Mouse (Mus musculus): ENCODE measurements around the gene 9530068E07Rik. TPM values are rescaled to one million over a fixed set of nuclear protein-coding genes. Genes with fewer than 3 reads are reported as not detected.

Gene 9530068E07Rik
- polyA plus RNA-seq, 2 experiments: 174 to 202 TPM

DNA sequence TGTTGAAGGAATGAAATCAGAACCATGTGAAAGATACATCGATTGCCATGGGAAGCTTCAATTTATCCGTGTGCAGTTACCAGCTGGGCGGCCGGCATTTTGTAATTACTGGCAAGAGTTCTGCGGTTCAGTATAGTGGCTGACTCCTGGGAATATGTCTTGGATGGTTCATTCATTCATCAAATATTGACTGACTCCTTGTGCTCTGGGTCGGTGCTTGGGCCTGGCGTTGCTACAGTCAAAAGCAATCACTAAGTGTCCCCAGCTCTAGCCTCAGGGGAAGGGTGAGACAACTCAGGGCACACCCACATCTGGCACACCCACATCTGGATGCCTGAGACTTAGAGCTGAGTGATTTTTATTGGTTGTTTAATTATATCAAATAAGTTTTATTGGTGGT, 22.4 kb upstream of the 9530068E07Rik start:
- TF ChIP-seq POLR2A (IDR thresholded peaks at IDR 0.05; ENCODE audit: borderline replicate concordance, extremely low read depth, insufficient read depth, insufficient read length): no peak
- Histone ChIP-seq H3K36me3 (ENCODE audit: control insufficient read depth, insufficient read depth, low read length) (peaks cover 43% of the 10 kb centered on the region), H3K4me3 (replicated peaks; ENCODE audit: low read length) (no peak overlapping the region), H3K9me3 (ENCODE audit: control insufficient read depth, low read length) (no peaks in the 10 kb centered on the region), H3K4me1 (ENCODE audit: control insufficient read depth, insufficient read depth, low read length) (peaks cover 11% of the 10 kb centered on the region), H3K27me3 (ENCODE audit: control insufficient read depth, insufficient read depth, low read length) (no peaks in the 10 kb centered on the region), H3K4me2 (replicated peaks; ENCODE audit: low read depth, low read length, severe bottlenecking) (no peak overlapping the region), H3K9ac (ENCODE audit: low read depth, low read length, severe bottlenecking) (no peak overlapping the region), H3K27ac (replicated peaks; ENCODE audit: low read depth, low read length) (0 out of 2 replicates have a peak overlapping the region, but pooled peaks have one; percentile 38)
- WGBS: 65% methylated on average over 7 of the region's 7 CpGs
- no peak for DNase-seq (ENCODE audit: low spot score)
- no peak for ATAC-seq (ENCODE audit: low FRiP score, low read depth)

DNA sequence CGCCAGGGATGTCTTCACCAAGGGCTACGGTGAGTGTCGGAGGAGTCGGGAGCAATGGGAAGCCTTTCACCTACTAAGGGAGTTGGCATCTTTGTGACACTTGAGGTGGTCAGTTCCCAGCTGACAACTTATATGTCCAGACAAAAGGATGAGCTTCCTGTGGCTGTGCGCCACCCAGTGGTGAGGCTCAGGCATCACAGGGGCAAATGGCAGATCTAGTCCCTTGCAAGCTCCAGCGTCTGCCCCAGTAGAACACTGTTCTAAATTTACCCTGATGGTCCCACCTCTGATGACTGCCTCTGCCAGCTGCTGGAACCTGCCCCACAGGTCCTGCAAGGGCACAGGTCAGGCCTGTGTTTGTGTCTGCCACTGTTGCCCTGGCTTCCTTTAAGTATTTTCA, 21.9 kb upstream of the 9530068E07Rik start:
- no peaks in the 10 kb centered on the region for H3K9me3 ChIP-seq (ENCODE audit: control insufficient read depth, low read length)
- 60% methylated on average over 6 of the region's 6 CpGs for WGBS
- H3K27ac ChIP-seq (replicated peaks; ENCODE audit: low read depth, low read length): no peak overlapping the region
- H3K9ac ChIP-seq (ENCODE audit: low read depth, low read length, severe bottlenecking): no peak overlapping the region
- H3K27me3 ChIP-seq (ENCODE audit: control insufficient read depth, insufficient read depth, low read length): no peaks in the 10 kb centered on the region
- no peak overlapping the region for H3K4me3 ChIP-seq (replicated peaks; ENCODE audit: low read length)
- H3K4me1 ChIP-seq (ENCODE audit: control insufficient read depth, insufficient read depth, low read length): peaks cover 11% of the 10 kb centered on the region
- no peak for TF ChIP-seq POLR2A (IDR thresholded peaks at IDR 0.05; ENCODE audit: borderline replicate concordance, extremely low read depth, insufficient read depth, insufficient read length)
- peaks cover 48% of the 10 kb centered on the region for H3K36me3 ChIP-seq (ENCODE audit: control insufficient read depth, insufficient read depth, low read length)
- no peak overlapping the region for H3K4me2 ChIP-seq (replicated peaks; ENCODE audit: low read depth, low read length, severe bottlenecking)
- ATAC-seq (ENCODE audit: low FRiP score, low read depth) (no peak), DNase-seq (ENCODE audit: low spot score) (no peak)

DNA sequence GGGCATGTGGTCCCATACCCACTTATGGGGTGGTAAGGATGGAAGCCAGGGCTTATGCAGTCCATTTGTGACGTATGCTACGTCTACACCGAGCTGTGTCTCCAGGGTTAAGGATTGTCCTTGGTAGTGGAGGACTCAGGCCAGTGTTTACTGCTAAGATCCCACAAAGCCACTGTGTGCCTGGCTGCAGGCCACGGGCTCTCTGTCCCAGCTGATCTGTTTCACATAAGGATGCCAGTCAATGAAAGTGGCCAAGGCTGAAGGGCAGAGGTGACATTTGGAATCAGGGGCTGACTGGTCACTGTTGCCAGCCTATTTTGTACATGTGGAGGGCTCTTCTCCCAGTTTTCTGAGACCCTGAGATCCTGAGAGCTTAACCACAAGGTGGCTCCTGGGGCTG, 18.6 kb upstream of the 9530068E07Rik start:
- H3K27me3 ChIP-seq (ENCODE audit: control insufficient read depth, insufficient read depth, low read length): no peaks in the 10 kb centered on the region
- ATAC-seq (ENCODE audit: low FRiP score, low read depth): no peak
- no peak overlapping the region for H3K4me3 ChIP-seq (replicated peaks; ENCODE audit: low read length)
- no peak for TF ChIP-seq POLR2A (IDR thresholded peaks at IDR 0.05; ENCODE audit: borderline replicate concordance, extremely low read depth, insufficient read depth, insufficient read length)
- H3K4me2 ChIP-seq (replicated peaks; ENCODE audit: low read depth, low read length, severe bottlenecking): no peak overlapping the region
- H3K9me3 ChIP-seq (ENCODE audit: control insufficient read depth, low read length): no peaks in the 10 kb centered on the region
- DNase-seq (ENCODE audit: low spot score): no peak
- H3K36me3 ChIP-seq (ENCODE audit: control insufficient read depth, insufficient read depth, low read length): peaks cover 79% of the 10 kb centered on the region
- 92% methylated on average over 4 of the region's 4 CpGs for WGBS
- H3K9ac ChIP-seq (ENCODE audit: low read depth, low read length, severe bottlenecking): no peak overlapping the region
- no peak overlapping the region for H3K27ac ChIP-seq (replicated peaks; ENCODE audit: low read depth, low read length)
- H3K4me1 ChIP-seq (ENCODE audit: control insufficient read depth, insufficient read depth, low read length): no peaks in the 10 kb centered on the region

DNA sequence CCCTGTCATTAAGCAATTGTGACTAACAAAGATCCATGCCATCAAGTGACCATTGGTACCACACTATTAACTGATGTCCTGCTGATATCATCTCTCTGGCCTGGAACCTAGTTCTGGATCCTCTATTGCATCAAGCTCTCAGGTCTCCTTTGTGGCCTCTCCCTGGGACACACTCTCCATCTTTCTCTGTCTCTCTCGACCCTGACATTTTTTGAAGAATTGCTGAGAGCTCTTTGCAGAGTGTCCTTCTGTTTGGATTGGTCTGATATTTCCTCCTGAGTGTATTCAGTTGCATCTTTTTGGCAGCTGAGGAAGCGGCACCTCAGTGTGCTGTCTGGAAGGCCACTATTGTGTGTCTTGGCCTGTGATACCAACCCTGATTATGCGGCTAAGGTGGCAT, 17.0 kb upstream of the 9530068E07Rik start:
- whole genome bisulfite sequencing: 92% methylated on average over 3 of the region's 3 CpGs
- no peak for TF ChIP-seq POLR2A (IDR thresholded peaks at IDR 0.05; ENCODE audit: borderline replicate concordance, extremely low read depth, insufficient read depth, insufficient read length)
- H3K27me3 ChIP-seq (ENCODE audit: control insufficient read depth, insufficient read depth, low read length): no peaks in the 10 kb centered on the region

DNA sequence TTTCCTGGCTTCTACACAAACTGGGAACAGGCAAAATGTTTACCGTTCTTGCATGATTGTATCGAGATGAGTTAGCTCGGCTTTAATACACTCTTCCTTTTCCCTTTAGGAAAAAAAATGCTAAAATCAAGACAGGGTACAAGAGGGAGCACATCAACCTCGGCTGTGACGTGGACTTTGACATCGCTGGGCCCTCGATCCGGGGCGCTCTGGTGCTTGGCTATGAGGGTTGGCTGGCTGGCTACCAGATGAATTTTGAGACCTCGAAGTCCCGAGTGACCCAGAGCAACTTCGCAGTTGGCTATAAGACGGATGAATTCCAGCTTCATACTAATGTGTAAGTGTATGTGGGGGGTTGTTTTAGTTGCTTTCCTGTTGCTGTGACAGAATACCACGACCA, 12.5 kb upstream of the 9530068E07Rik start:
- ATAC-seq (ENCODE audit: low FRiP score, low read depth): no peak
- no peak overlapping the region for H3K4me2 ChIP-seq (replicated peaks; ENCODE audit: low read depth, low read length, severe bottlenecking)
- no peaks in the 10 kb centered on the region for H3K27me3 ChIP-seq (ENCODE audit: control insufficient read depth, insufficient read depth, low read length)
- no peaks in the 10 kb centered on the region for H3K4me1 ChIP-seq (ENCODE audit: control insufficient read depth, insufficient read depth, low read length)
- no peak overlapping the region for H3K9ac ChIP-seq (ENCODE audit: low read depth, low read length, severe bottlenecking)
- H3K4me3 ChIP-seq (replicated peaks; ENCODE audit: low read length): no peak overlapping the region
- H3K9me3 ChIP-seq (ENCODE audit: control insufficient read depth, low read length): no peaks in the 10 kb centered on the region
- H3K36me3 ChIP-seq (ENCODE audit: control insufficient read depth, insufficient read depth, low read length): peaks cover 99% of the 10 kb centered on the region
- DNase-seq (ENCODE audit: low spot score): no peak
- WGBS: 96% methylated on average over 14 of the region's 14 CpGs
- no peak for TF ChIP-seq POLR2A (IDR thresholded peaks at IDR 0.05; ENCODE audit: borderline replicate concordance, extremely low read depth, insufficient read depth, insufficient read length)
- H3K27ac ChIP-seq (replicated peaks; ENCODE audit: low read depth, low read length): no peak overlapping the region

More for the DNA sequence above, 17.0 kb upstream of the 9530068E07Rik start:
- no peaks in the 10 kb centered on the region for H3K9me3 ChIP-seq (ENCODE audit: control insufficient read depth, low read length)
- no peak overlapping the region for H3K27ac ChIP-seq (replicated peaks; ENCODE audit: low read depth, low read length)
- no peak overlapping the region for H3K4me2 ChIP-seq (replicated peaks; ENCODE audit: low read depth, low read length, severe bottlenecking)
- no peak for DNase-seq (ENCODE audit: low spot score)
- no peak overlapping the region for H3K9ac ChIP-seq (ENCODE audit: low read depth, low read length, severe bottlenecking)
- no peak overlapping the region for H3K4me3 ChIP-seq (replicated peaks; ENCODE audit: low read length)
- no peaks in the 10 kb centered on the region for H3K4me1 ChIP-seq (ENCODE audit: control insufficient read depth, insufficient read depth, low read length)
- no peak for ATAC-seq (ENCODE audit: low FRiP score, low read depth)
- H3K36me3 ChIP-seq (ENCODE audit: control insufficient read depth, insufficient read depth, low read length): peaks cover 94% of the 10 kb centered on the region

DNA sequence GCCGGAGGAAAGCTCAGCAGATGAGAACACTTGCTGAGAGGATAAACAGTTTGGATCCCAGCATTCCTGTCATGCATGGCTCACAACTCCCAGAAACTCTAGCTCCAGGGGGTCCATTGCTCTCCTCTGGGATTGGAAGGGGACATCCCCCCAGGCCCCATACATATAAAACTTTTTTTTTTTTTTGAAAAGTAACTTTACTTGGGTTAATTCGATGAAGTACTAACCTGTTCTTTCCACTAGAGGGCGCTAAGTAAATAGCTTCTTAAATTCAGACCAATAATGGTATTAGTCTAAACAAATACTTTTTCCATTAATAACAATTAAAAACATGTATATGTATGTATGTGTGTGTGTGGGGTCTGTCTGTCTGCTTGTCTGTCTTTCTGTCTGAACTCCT, 11.6 kb upstream of the 9530068E07Rik start:
- Histone ChIP-seq H3K4me1 (ENCODE audit: control insufficient read depth, insufficient read depth, low read length) (no peaks in the 10 kb centered on the region), H3K4me2 (replicated peaks; ENCODE audit: low read depth, low read length, severe bottlenecking) (no peak overlapping the region), H3K27ac (replicated peaks; ENCODE audit: low read depth, low read length) (no peak overlapping the region), H3K9ac (ENCODE audit: low read depth, low read length, severe bottlenecking) (no peak overlapping the region), H3K27me3 (ENCODE audit: control insufficient read depth, insufficient read depth, low read length) (no peaks in the 10 kb centered on the region), H3K9me3 (ENCODE audit: control insufficient read depth, low read length) (no peaks in the 10 kb centered on the region), H3K4me3 (replicated peaks; ENCODE audit: low read length) (no peak overlapping the region), H3K36me3 (ENCODE audit: control insufficient read depth, insufficient read depth, low read length) (peaks cover 94% of the 10 kb centered on the region)
- TF ChIP-seq POLR2A (IDR thresholded peaks at IDR 0.05; ENCODE audit: borderline replicate concordance, extremely low read depth, insufficient read depth, insufficient read length): no peak
- WGBS: 56% methylated on average over 3 of the region's 3 CpGs
- DNase-seq (ENCODE audit: low spot score) (no peak), ATAC-seq (ENCODE audit: low FRiP score, low read depth) (no peak)
